Mouse (Mus musculus) cortical plate, adult 2 months (tissue): ENCODE results near the gene Sdf2l1.
A peak's percentile ranks its signal among the peaks of the same experiment; 100 is the strongest.

Experiments
- CTCF ChIP-seq: fragments of 200-500 bp; IDR thresholded peaks from 2 replicates; pipeline ENCODE4 v1.5.1; 2011; ENCODE audit warnings: mild to moderate bottlenecking, control low read depth, low read length; ENCODE audit not compliant: insufficient read depth; ENCODE audit errors: extremely low read depth
- POLR2A ChIP-seq: fragments of 200-500 bp; IDR thresholded peaks from 2 replicates; pipeline ENCODE4 v1.6.1; 2011; ENCODE audit warnings: mild to moderate bottlenecking, low read length, control low read depth; ENCODE audit not compliant: insufficient read depth; ENCODE audit errors: extremely low read depth

DNA sequence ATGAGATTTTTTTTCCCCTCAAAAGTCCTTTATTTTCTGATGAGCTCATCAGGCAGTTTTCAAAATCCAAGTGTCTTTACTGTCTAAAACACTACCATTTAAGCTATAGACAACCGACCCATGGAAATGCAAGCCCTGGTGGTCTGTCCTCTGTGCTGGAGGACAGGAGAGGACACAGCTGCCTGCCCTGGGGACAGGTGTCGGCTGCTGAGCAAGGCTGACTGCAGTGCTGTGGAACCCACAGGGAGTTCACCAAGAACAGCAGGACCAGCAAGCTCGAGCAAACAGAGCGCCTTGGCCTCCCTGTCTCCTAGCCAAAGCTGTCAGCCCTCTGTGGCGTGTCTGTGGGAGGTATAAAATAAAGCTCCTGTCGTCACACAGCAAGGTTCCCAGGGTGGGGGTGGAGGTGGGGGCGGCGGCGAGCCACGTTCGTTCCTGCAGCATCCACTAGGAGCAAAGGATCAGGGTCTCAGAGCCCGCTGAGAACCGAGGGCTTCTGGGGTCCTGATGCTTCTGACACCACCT lies 45.5 kb downstream of the Sdf2l1 start:
- TF ChIP-seq POLR2A (peak; percentile 31; the same call in 1 of the 2 replicates), CTCF (no peak)
